Mouse (Mus musculus): ENCODE data around the gene Tmem178. TPM values are rescaled to one million over a fixed set of nuclear protein-coding genes. Genes with fewer than 3 reads are reported as not detected.

The Tmem178 gene
- polyA plus RNA-seq, 1 experiment from 2014 or later = 11.7 TPM

DNA sequence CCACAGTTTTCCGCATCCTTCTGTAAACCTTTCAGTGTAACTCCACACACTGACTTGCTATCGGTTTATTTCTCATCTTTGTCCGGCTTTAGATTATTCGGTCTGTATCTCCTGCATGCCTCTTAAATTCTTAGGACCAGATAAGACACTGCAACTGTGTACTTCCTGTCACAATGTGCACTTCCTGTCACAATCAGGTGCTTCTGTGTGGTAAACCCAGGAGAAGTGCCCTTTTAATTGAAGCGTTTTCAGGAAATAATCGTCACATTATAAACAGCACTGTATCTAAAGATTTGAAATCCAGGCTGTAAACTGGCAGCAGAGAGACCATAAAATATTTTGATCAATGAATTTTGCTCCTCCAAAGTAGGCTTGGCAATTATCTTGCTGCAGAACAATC lies 100.7 kb downstream of the Tmem178 start:
- Histone ChIP-seq H3K9ac (ENCODE audit: low read depth, low read length) (no peak overlapping the region), H3K27me3 (ENCODE audit: control insufficient read depth, insufficient read depth, low read length) (no peaks in the 10 kb centered on the region), H3K27ac (ENCODE audit: low read depth, low read length) (no peak overlapping the region), H3K36me3 (ENCODE audit: control insufficient read depth, insufficient read depth, low read length) (peaks cover 24% of the 10 kb centered on the region; the same call in 1 of the 2 replicates), H3K9me3 (ENCODE audit: control insufficient read depth, low read length) (no peaks in the 10 kb centered on the region), H3K4me2 (replicated peaks; ENCODE audit: low read depth, low read length) (no peak overlapping the region), H3K4me1 (ENCODE audit: control insufficient read depth, insufficient read depth, low read length) (no peaks in the 10 kb centered on the region), H3K4me3 (ENCODE audit: low read length) (no peak overlapping the region)
- 96% methylated on average over 6 of the region's 6 CpGs for WGBS
- no peak for ATAC-seq (ENCODE audit: low FRiP score, low TSS enrichment)

DNA sequence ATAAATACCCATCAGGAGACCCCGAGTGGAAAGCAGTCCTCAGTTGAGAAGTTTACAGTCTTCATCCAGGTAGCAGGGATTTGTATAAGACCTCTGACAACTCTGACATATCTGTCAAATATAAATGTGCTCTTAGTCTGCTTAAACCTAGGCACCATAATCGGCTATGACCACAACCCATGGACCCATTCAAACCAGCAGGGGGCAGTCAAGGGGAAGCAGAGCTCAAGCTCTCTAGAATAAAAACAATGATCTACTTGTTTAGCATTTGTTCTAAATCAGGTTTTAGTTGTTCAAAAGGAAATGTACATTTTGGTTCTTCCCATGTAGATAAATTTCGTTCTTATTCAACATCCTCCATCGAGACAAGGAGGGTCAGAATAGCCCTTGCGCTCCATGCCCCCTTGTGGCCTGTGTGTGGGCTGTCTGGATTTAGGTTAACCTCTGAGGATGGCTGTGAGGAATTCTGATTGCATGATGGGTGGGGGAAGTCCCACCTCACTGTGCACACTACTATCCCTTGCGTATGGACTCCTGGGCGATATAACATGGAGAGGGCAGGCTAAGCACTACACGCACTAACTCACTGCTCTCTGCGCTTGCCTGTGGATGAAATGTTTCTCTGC lies 101.2 kb downstream of the Tmem178 start:
- Histone ChIP-seq H3K9ac (ENCODE audit: low read depth, low read length) (no peak overlapping the region), H3K4me3 (ENCODE audit: low read length) (no peak overlapping the region), H3K27me3 (ENCODE audit: control insufficient read depth, insufficient read depth, low read length) (no peaks in the 10 kb centered on the region), H3K4me2 (replicated peaks; ENCODE audit: low read depth, low read length) (no peak overlapping the region), H3K27ac (ENCODE audit: low read depth, low read length) (no peak overlapping the region), H3K36me3 (ENCODE audit: control insufficient read depth, insufficient read depth, low read length) (peaks cover 26% of the 10 kb centered on the region; the same call in 1 of the 2 replicates), H3K4me1 (ENCODE audit: control insufficient read depth, insufficient read depth, low read length) (no peaks in the 10 kb centered on the region), H3K9me3 (ENCODE audit: control insufficient read depth, low read length) (no peaks in the 10 kb centered on the region)
- 91% methylated on average over 9 of the region's 9 CpGs for WGBS
- no peak for ATAC-seq (ENCODE audit: low FRiP score, low TSS enrichment)

DNA sequence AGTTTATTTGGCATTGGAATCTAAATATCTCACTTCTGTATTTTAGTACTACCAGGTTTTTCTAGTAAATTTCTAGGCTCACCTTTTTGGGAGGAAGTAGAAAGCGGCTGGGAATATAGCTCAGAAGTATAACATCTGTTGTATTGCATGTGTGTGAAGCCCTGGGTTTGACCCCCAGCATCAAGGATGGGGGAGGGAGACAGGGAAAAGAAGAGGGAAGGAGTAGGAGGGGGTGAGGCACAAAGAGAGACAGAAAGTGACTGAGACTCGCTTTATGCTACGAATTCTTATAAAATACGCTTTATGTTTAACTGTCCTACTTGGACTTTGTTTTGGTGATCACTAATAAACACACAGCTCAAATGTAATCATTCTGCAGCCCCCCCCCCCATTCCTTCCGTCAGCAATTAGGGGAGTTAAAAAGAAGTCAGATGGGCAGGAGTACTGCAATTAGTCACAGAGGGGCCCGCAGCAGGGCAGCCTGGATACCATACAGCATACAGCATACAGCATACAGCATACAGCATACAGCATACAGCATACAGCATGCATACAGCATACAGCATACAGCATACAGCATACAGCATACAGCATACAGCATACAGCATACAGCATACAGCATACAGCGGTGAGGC lies 103.6 kb downstream of the Tmem178 start:
- Histone ChIP-seq H3K36me3 (ENCODE audit: control insufficient read depth, insufficient read depth, low read length) (peaks cover 27% of the 10 kb centered on the region), H3K27ac (ENCODE audit: low read depth, low read length) (no peak overlapping the region), H3K4me3 (ENCODE audit: low read length) (no peak overlapping the region), H3K27me3 (ENCODE audit: control insufficient read depth, insufficient read depth, low read length) (no peaks in the 10 kb centered on the region), H3K9ac (ENCODE audit: low read depth, low read length) (no peak overlapping the region), H3K4me1 (ENCODE audit: control insufficient read depth, insufficient read depth, low read length) (no peaks in the 10 kb centered on the region), H3K9me3 (ENCODE audit: control insufficient read depth, low read length) (no peaks in the 10 kb centered on the region), H3K4me2 (replicated peaks; ENCODE audit: low read depth, low read length) (no peak overlapping the region)
- no peak for ATAC-seq (ENCODE audit: low FRiP score, low TSS enrichment)
- WGBS = 72% methylated on average over 7 of the region's 7 CpGs

Other genes starting within 250 kb of the Tmem178 start
- gene Map4k3, start 216.1 kb upstream of the Tmem178 start, polyA plus RNA-seq (2014; fragmentation: Nextera tagmentation; extraction: Ambion mirVana) = 21.4 and 36.5 TPM in 2 replicates
- gene Thumpd2, start 120.5 kb downstream of the Tmem178 start, polyA plus RNA-seq (2014; fragmentation: Nextera tagmentation; extraction: Ambion mirVana) = 13.1 and 14.3 TPM in 2 replicates